Mouse (Mus musculus) hindbrain, postnatal 0 days (tissue): ENCODE results near the gene Tenm4. TPM values are rescaled to one million over a fixed set of nuclear protein-coding genes. Genes with fewer than 3 reads are reported as not detected.

Source experiments
- ATAC-seq: fragments of 200-750 bp; cut with Nextera tagmentation; 2 replicates; pipeline ENCODE4 v1.8.0; 2017; ENCODE audit warnings: mild to moderate bottlenecking, moderate TSS enrichment, moderate library complexity
- DNase-seq: peaks from one replicate; pipeline ENCODE4 v3.0.0-alpha.2; 2015; ENCODE audit warnings: low spot score
- H3K27ac ChIP-seq: fragments of 300-500 bp; sonication (generic); 2 replicates; pipeline ENCODE4 v1.5.1; 2014; ENCODE audit warnings: mild to moderate bottlenecking
- H3K27me3 ChIP-seq: fragments of 300-500 bp; sonication (generic); 2 replicates; pipeline ENCODE4 v1.6.1; 2014; ENCODE audit warnings: low read length, mixed read lengths; ENCODE audit not compliant: insufficient read depth
- H3K36me3 ChIP-seq: fragments of 300-500 bp; sonication (generic); 2 replicates; pipeline ENCODE4 v1.6.1; 2014; ENCODE audit warnings: low read length, mixed read lengths; ENCODE audit not compliant: insufficient read depth
- H3K4me1 ChIP-seq: fragments of 300-500 bp; sonication (generic); 2 replicates; pipeline ENCODE4 v1.6.1; 2014; ENCODE audit warnings: antibody characterized with exemption, low read length, mixed read lengths; ENCODE audit not compliant: insufficient read depth
- H3K4me2 ChIP-seq: fragments of 300-500 bp; sonication (generic); 2 replicates; pipeline ENCODE4 v1.6.1; 2014; ENCODE audit warnings: low read depth, mild to moderate bottlenecking, low read length, moderate library complexity, mixed read lengths
- H3K4me3 ChIP-seq: fragments of 300-500 bp; sonication (generic); 2 replicates; pipeline ENCODE4 v1.5.1; 2014; ENCODE audit warnings: low read length
- H3K9ac ChIP-seq: fragments of 300-500 bp; sonication (generic); replicated peaks from 2 replicates; pipeline ENCODE4 v1.6.1; 2014; ENCODE audit warnings: mild to moderate bottlenecking, low read length, moderate library complexity, mixed read lengths
- H3K9me3 ChIP-seq: fragments of 300-500 bp; sonication (generic); 2 replicates; pipeline ENCODE4 v1.6.1; 2016; ENCODE audit warnings: low read length, mixed read lengths
- CTCF ChIP-seq: IDR thresholded peaks from 2 replicates; pipeline ENCODE4 v1.5.1; 2016; ENCODE audit warnings: antibody characterized with exemption, control low read depth, low read depth
- WGBS: fragments of 180-500 bp; shearing (Covaris S2); extraction: QIAGEN DNeasy Blood & Tissue Kit; methylation state at CpG from one replicate; pipeline ENCODE4 v1.1.7; 2014; 5-methylcytosine and 5-hydroxymethylcytosine counted together
- polyA plus RNA-seq: library from polyadenylated mRNA; unstranded; fragments of >200 nt; fragmentation: Nextera tagmentation; extraction: Ambion mirVana; gene quantifications from 2 replicates; pipeline ENCODE4 v1.2.1, GENCODE M21; 2015
- total RNA-seq: library from RNA; depleted of rRNA; stranded (reverse); fragments of >200 nt; gene quantifications from 2 replicates; pipeline ENCODE4 v1.2.3, GENCODE M21; 2014

Tenm4 gene
- total and polyA plus RNA-seq, 2 experiments from 2014 or later = 24.1 to 49.7 TPM

DNA sequence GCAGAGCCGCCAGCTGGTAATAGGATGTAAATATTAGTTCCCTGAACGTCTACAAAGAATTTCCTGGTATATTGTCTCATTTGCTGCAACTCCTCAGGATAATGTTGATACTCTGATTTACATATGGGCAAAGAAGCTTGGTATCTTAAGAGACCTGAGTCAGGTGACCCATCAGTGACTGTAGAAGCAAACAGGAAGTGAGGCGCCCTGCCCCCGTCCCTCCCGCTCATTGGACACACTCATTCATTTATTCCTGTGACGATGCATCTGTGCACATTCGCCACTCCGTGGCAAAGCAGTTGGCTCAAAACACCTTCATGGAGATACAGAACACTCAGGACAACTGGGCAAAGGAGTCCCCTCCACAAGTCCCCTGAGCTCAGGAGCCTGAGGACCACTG, 699.4 kb downstream of the Tenm4 start:
- H3K9ac ChIP-seq = no peak overlapping the region
- WGBS = 69% methylated on average over 8 of the region's 8 CpGs
- DNase-seq (no peak), ATAC-seq (no peak)
- H3K9me3 ChIP-seq = no peaks in the 10 kb centered on the region
- no peak overlapping the region for H3K27ac ChIP-seq
- no peak overlapping the region for H3K4me2 ChIP-seq
- H3K4me1 ChIP-seq = peaks cover 15% of the 10 kb centered on the region; the same call in 1 of the 2 replicates
- no peak overlapping the region for H3K4me3 ChIP-seq
- TF ChIP-seq CTCF = no peak
- no peaks in the 10 kb centered on the region for H3K36me3 ChIP-seq
- H3K27me3 ChIP-seq = no peaks in the 10 kb centered on the region

GRCm38 (mm10) chr7:96871031-96871430, 700.0 kb downstream of the Tenm4 start:
- no peak for TF ChIP-seq CTCF
- DNase-seq (no peak), ATAC-seq (no peak)
- no peaks in the 10 kb centered on the region for H3K27me3 ChIP-seq
- no peak overlapping the region for H3K4me3 ChIP-seq
- H3K4me2 ChIP-seq = no peak overlapping the region
- 72% methylated on average over 4 of the region's 4 CpGs for WGBS
- no peaks in the 10 kb centered on the region for H3K36me3 ChIP-seq
- no peak overlapping the region for H3K27ac ChIP-seq
- H3K4me1 ChIP-seq = peaks cover 12% of the 10 kb centered on the region; the same call in 1 of the 2 replicates
- H3K9ac ChIP-seq = no peak overlapping the region
- no peaks in the 10 kb centered on the region for H3K9me3 ChIP-seq

DNA sequence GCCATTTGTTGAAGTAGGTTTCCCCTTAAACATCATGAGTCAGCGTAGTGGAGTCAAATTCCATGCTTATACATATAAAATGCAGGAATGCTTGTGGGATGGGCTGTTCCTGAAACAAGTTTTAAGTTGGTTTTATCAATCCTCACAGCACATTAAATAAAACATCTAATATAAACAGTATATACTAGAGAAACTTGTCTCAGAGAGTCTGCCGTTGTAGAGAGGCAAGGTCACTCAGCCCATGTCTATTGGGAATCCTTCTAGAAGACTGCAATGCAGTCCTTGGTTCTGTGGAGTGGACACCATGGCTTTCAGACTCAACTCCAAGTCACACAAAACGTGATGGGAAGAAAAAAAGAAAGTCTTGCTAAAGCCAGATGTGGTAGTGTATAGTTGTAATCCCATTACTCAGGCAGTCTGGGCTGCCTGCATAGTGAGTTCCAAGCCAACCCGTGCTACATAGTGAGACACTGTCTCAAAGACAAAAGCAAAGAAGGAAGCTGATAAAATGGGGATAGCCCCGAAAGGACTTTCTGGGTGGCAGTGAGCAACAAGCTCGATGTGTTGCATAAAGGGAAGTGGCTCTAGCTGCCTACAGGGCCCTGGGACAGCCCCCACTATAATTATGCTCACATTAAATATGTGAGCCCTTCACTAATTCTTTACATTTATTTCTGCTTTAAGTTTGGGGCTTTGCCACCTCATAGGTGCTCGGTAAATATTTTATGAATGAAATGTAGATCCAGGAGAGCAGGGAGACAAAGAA, 707.6 kb downstream of the Tenm4 start:
- 85% methylated on average over 7 of the region's 7 CpGs for WGBS
- TF ChIP-seq CTCF = no peak
- H3K4me1 ChIP-seq = no peaks in the 10 kb centered on the region
- no peaks in the 10 kb centered on the region for H3K27me3 ChIP-seq
- no peaks in the 10 kb centered on the region for H3K36me3 ChIP-seq
- ATAC-seq = no peak
- H3K4me2 ChIP-seq = no peak overlapping the region
- no peaks in the 10 kb centered on the region for H3K9me3 ChIP-seq
- H3K9ac ChIP-seq = no peak overlapping the region
- DNase-seq = no peak
- H3K4me3 ChIP-seq = no peak overlapping the region
- H3K27ac ChIP-seq = no peak overlapping the region

- Histone ChIP-seq H3K4me3 (no peak overlapping the region), H3K27ac (no peak overlapping the region), H3K36me3 (no peaks in the 10 kb centered on the region), H3K27me3 (no peaks in the 10 kb centered on the region), H3K4me1 (no peaks in the 10 kb centered on the region), H3K9ac (no peak overlapping the region), H3K9me3 (no peaks in the 10 kb centered on the region), H3K4me2 (no peak overlapping the region)
- ATAC-seq (no peak), DNase-seq (no peak)
- WGBS = 83% methylated on average over 6 of the region's 6 CpGs
- no peak for TF ChIP-seq CTCF
Measured at GRCm38 (mm10) chr7:96879593-96879992, 708.5 kb downstream of the Tenm4 start.

DNA sequence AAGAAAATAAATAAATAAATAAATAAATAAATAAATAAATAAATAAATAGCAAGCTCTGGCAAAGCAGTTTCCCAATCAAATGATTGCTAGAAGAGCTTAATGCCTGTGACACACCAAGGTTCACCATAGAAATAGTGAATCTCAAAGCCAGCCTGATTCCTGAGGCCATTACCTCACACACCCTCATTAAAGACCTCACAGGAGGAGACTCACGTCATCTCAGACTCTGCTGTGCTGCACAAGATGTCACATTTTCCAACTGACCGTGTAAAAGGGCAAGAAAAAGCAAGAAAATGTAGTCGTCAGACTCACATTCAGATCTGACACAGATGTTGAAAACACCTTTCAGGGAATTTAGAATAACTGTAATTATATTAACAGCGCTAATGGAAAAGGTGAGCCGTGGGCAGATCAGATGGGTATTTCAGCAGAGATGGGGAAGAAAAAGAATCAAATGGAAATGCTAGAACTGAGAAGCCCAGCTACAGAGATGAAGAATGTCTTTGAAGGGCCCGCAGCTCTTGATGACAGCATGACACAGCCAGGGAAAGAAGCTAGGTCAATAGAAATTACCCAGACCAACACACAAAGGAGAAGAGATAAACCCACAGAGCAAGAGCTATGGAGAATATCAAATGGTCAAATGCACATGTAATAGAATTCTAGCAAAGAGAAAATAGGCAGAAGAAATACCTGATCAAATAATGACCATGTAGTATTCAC, 709.3 kb downstream of the Tenm4 start:
- ATAC-seq (no peak), DNase-seq (no peak)
- Histone ChIP-seq H3K4me3 (no peak overlapping the region), H3K4me1 (no peaks in the 10 kb centered on the region), H3K9ac (no peak overlapping the region), H3K27ac (no peak overlapping the region), H3K9me3 (no peaks in the 10 kb centered on the region), H3K27me3 (no peaks in the 10 kb centered on the region), H3K4me2 (no peak overlapping the region), H3K36me3 (no peaks in the 10 kb centered on the region)
- no peak for TF ChIP-seq CTCF
- 80% methylated on average over 6 of the region's 6 CpGs for WGBS

- H3K27me3 ChIP-seq = no peaks in the 10 kb centered on the region
- DNase-seq (no peak), ATAC-seq (no peak)
- H3K4me2 ChIP-seq = no peak overlapping the region
- H3K4me3 ChIP-seq = no peak overlapping the region
- no peak for TF ChIP-seq CTCF
- no peaks in the 10 kb centered on the region for H3K9me3 ChIP-seq
- H3K9ac ChIP-seq = no peak overlapping the region
- H3K27ac ChIP-seq = no peak overlapping the region
- no peaks in the 10 kb centered on the region for H3K36me3 ChIP-seq
- no peaks in the 10 kb centered on the region for H3K4me1 ChIP-seq
- WGBS = 97% methylated on average over 3 of the region's 3 CpGs
Measured at GRCm38 (mm10) chr7:96883297-96883696, 712.3 kb downstream of the Tenm4 start.
